Mouse (Mus musculus) forebrain, postnatal 0 days (tissue): ENCODE measurements around the gene Olfr806. TPM values are rescaled to one million over a fixed set of nuclear protein-coding genes. Genes with fewer than 3 reads are reported as not detected.

Experiments used
- ATAC-seq: fragments of 200-750 bp; cut with Nextera tagmentation; 2 replicates; pipeline ENCODE4 v1.8.0; 2017; ENCODE audit warnings: mild to moderate bottlenecking, moderate library complexity
- DNase-seq: peaks from one replicate; pipeline ENCODE4 v3.0.0-alpha.2; 2015
- H3K27ac ChIP-seq: fragments of 300-500 bp; sonication (generic); 2 replicates; pipeline ENCODE4 v1.5.1; 2014; ENCODE audit warnings: low read depth, mild to moderate bottlenecking, antibody characterized with exemption, low read length, moderate library complexity, mixed read lengths
- H3K27me3 ChIP-seq: fragments of 300-500 bp; sonication (generic); 2 replicates; pipeline ENCODE4 v1.6.1; 2014; ENCODE audit warnings: mild to moderate bottlenecking, low read length, mixed read lengths; ENCODE audit not compliant: insufficient read depth
- H3K36me3 ChIP-seq: fragments of 300-500 bp; sonication (generic); 2 replicates; pipeline ENCODE4 v1.6.1; 2014; ENCODE audit warnings: mild to moderate bottlenecking, moderate library complexity; ENCODE audit not compliant: insufficient read depth
- H3K4me1 ChIP-seq: fragments of 300-500 bp; sonication (generic); 2 replicates; pipeline ENCODE4 v1.6.1; 2014; ENCODE audit warnings: antibody characterized with exemption; ENCODE audit not compliant: insufficient read depth
- H3K4me2 ChIP-seq: fragments of 300-500 bp; sonication (generic); 2 replicates; pipeline ENCODE4 v1.6.1; 2014; ENCODE audit warnings: low read depth, mild to moderate bottlenecking, moderate library complexity
- H3K4me3 ChIP-seq: fragments of 300-500 bp; sonication (generic); 2 replicates; pipeline ENCODE4 v1.5.1; 2014; ENCODE audit warnings: low read depth, low read length, mixed read lengths
- H3K9ac ChIP-seq: fragments of 300-500 bp; sonication (generic); 2 replicates; pipeline ENCODE4 v1.6.1; 2014; ENCODE audit warnings: mild to moderate bottlenecking
- H3K9me3 ChIP-seq: fragments of 300-500 bp; sonication (generic); 2 replicates; pipeline ENCODE4 v1.6.1; 2016; ENCODE audit warnings: low read length
- CTCF ChIP-seq: sonication (generic); IDR thresholded peaks from 2 replicates; pipeline ENCODE4 v1.5.1; 2016; ENCODE audit warnings: antibody characterized with exemption, control low read depth, low read depth
- WGBS: fragments of 180-500 bp; shearing (Covaris S2); extraction: QIAGEN DNeasy Blood & Tissue Kit; methylation state at CpG from one replicate; pipeline ENCODE4 v1.1.7; 2014; 5-methylcytosine and 5-hydroxymethylcytosine counted together
- microRNA-seq, 2 experiments: library from miRNA; unstranded; fragments of <30 nt; microRNA quantifications; one replicate each; pipeline ENCODE4; 2016
- polyA plus RNA-seq: library from polyadenylated mRNA; unstranded; fragments of >200 nt; fragmentation: Nextera tagmentation; extraction: Ambion mirVana; gene quantifications from 2 replicates; pipeline ENCODE4 v1.2.1, GENCODE M21; 2015
- total RNA-seq: library from RNA; depleted of rRNA; stranded (reverse); fragments of >200 nt; gene quantifications from 2 replicates; pipeline ENCODE4 v1.2.3, GENCODE M21; 2014; rRNA removed

Gene Olfr806
- total and polyA plus RNA-seq, 2 experiments from 2014 or later: not detected

DNA sequence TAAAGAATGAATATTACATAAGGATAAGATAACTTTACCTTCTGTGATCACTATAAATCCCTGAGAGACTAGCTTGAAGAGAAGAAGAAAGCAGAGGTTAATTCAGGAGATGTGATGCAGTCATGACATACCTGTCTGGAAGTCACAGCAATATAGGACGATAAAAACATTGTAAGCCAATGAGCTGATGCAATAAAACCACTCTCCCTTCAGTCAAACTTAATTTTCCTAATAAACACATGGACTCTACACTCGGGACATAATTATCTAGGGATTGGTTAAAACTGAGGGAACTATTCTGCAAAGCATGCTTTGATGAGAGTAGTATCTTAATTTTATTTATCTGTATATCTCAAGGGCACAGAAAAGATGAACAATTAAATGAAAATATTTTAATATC lies 47.5 kb downstream of the Olfr806 start, which contains the start of gene Olfr803:
Olfr803 (minus strand) TSS at position 101 of the 400 bp plus-strand sequence.
- H3K9ac ChIP-seq: no peak within 1 kb of the TSS
- no peaks in the 10 kb centered on the region for H3K4me1 ChIP-seq
- H3K36me3 ChIP-seq: no peaks in the 10 kb centered on the region
- no peak within 1 kb of the TSS for H3K4me2 ChIP-seq
- no peak within 1 kb of the TSS for H3K4me3 ChIP-seq
- H3K9me3 ChIP-seq: no peaks in the 10 kb centered on the region
- TF ChIP-seq CTCF: no peak
- WGBS: 81% methylated on average over 2 of the region's 2 CpGs
- DNase-seq (no peak), ATAC-seq (no peak)
- H3K27ac ChIP-seq: no peak within 1 kb of the TSS
- H3K27me3 ChIP-seq: no peaks in the 10 kb centered on the region

DNA sequence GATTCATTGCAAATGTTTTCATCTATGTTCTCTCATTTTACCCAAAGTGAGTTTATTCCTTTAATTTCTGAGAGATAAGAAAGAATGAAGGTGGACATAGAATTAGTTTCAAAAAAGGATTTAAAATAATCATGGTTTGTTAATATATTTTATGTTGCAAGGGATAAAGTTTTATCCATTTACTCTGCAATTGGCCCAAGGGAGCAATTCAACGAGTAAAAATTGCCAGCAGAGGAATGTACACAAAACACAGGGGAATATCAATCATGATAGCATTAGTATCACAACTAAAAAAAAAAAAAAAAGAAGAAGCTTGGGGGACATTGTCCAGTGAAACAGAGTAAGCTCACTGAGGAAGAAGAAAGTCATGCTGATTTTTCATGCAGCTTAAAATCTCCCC lies 53.7 kb downstream of the Olfr806 start, which contains the start of gene Olfr802:
Olfr802 (minus strand) TSS at position 101 of the 400 bp plus-strand sequence.
- Histone ChIP-seq H3K9me3 (no peaks in the 10 kb centered on the region), H3K9ac (no peak within 1 kb of the TSS), H3K4me2 (no peak within 1 kb of the TSS), H3K4me3 (no peak within 1 kb of the TSS), H3K27me3 (no peaks in the 10 kb centered on the region), H3K36me3 (no peaks in the 10 kb centered on the region), H3K27ac (no peak within 1 kb of the TSS), H3K4me1 (no peaks in the 10 kb centered on the region)
- ATAC-seq (no peak), DNase-seq (no peak)
- WGBS: 70% methylated on average over 1 of the region's 1 CpGs
- no peak for TF ChIP-seq CTCF

Small RNA genes within 50 kb of the gene (microRNA-seq; reads per million reads assigned to microRNA genes)
- 0 reads per million in 2 experiments for gene Gm24485

Other genes starting within 250 kb of the Olfr806 start
- gene Olfr790, start 243.4 kb downstream of the Olfr806 start, total RNA-seq: not detected in 2 replicates
- not detected in 2 replicates for gene Olfr790, start 243.4 kb downstream of the Olfr806 start, polyA plus RNA-seq
- gene Olfr791, start 220.1 kb downstream of the Olfr806 start, total RNA-seq: not detected in 2 replicates
- gene Olfr791, start 220.1 kb downstream of the Olfr806 start, polyA plus RNA-seq: not detected in 2 replicates
- not detected in 2 replicates for gene Olfr792, start 202.8 kb downstream of the Olfr806 start, total RNA-seq
- not detected in 2 replicates for gene Olfr792, start 202.8 kb downstream of the Olfr806 start, polyA plus RNA-seq
- gene Olfr794, start 174.3 kb downstream of the Olfr806 start, total RNA-seq: 0.15 TPM in 1 of 2 replicates, not detected in the other
- gene Olfr794, start 174.3 kb downstream of the Olfr806 start, polyA plus RNA-seq: not detected in 2 replicates
- not detected in 2 replicates for gene Olfr796, start 129.4 kb downstream of the Olfr806 start, total RNA-seq
- not detected in 2 replicates for gene Olfr796, start 129.4 kb downstream of the Olfr806 start, polyA plus RNA-seq
- gene Olfr798, start 114.0 kb downstream of the Olfr806 start, total RNA-seq: not detected in 2 replicates
- not detected in 2 replicates for gene Olfr798, start 114.0 kb downstream of the Olfr806 start, polyA plus RNA-seq
- gene Olfr799, start 104.4 kb downstream of the Olfr806 start, total RNA-seq: not detected in 2 replicates
- gene Olfr799, start 104.4 kb downstream of the Olfr806 start, polyA plus RNA-seq: not detected in 2 replicates
- 0.31 TPM in 1 of 2 replicates, not detected in the other for gene Olfr800, start 84.2 kb downstream of the Olfr806 start, total RNA-seq
- gene Olfr800, start 84.2 kb downstream of the Olfr806 start, polyA plus RNA-seq: not detected in 2 replicates
- gene Olfr801, start 68.1 kb downstream of the Olfr806 start, total RNA-seq: not detected in 2 replicates
- not detected in 2 replicates for gene Olfr801, start 68.1 kb downstream of the Olfr806 start, polyA plus RNA-seq
- not detected in 2 replicates for gene Olfr802, start 53.8 kb downstream of the Olfr806 start, total RNA-seq
- 0.06 TPM in 1 of 2 replicates, not detected in the other for gene Olfr802, start 53.8 kb downstream of the Olfr806 start, polyA plus RNA-seq
- gene Olfr803, start 47.6 kb downstream of the Olfr806 start, total RNA-seq: not detected in 2 replicates
- not detected in 2 replicates for gene Olfr803, start 47.6 kb downstream of the Olfr806 start, polyA plus RNA-seq
- gene Olfr804, start 38.7 kb downstream of the Olfr806 start, total RNA-seq: not detected in 2 replicates
- gene Olfr804, start 38.7 kb downstream of the Olfr806 start, polyA plus RNA-seq: not detected in 2 replicates
- not detected in 2 replicates for gene Olfr805, start 12.5 kb downstream of the Olfr806 start, total RNA-seq
- not detected in 2 replicates for gene Olfr805, start 12.5 kb downstream of the Olfr806 start, polyA plus RNA-seq
- not detected in 2 replicates for gene Olfr807, start 15.9 kb upstream of the Olfr806 start, total RNA-seq
- not detected in 2 replicates for gene Olfr807, start 15.9 kb upstream of the Olfr806 start, polyA plus RNA-seq
- not detected in 2 replicates for gene Olfr808, start 23.6 kb upstream of the Olfr806 start, total RNA-seq
- not detected in 2 replicates for gene Olfr808, start 23.6 kb upstream of the Olfr806 start, polyA plus RNA-seq
- gene Olfr809, start 32.7 kb upstream of the Olfr806 start, total RNA-seq: not detected in 2 replicates
- gene Olfr809, start 32.7 kb upstream of the Olfr806 start, polyA plus RNA-seq: not detected in 2 replicates
- gene Olfr810, start 53.0 kb upstream of the Olfr806 start, total RNA-seq: not detected in 2 replicates
- gene Olfr810, start 53.0 kb upstream of the Olfr806 start, polyA plus RNA-seq: not detected in 2 replicates
- gene Olfr811, start 62.5 kb upstream of the Olfr806 start, total RNA-seq: not detected in 2 replicates
- not detected in 2 replicates for gene Olfr811, start 62.5 kb upstream of the Olfr806 start, polyA plus RNA-seq
- gene Olfr812, start 104.2 kb upstream of the Olfr806 start, total RNA-seq: not detected in 2 replicates
- not detected in 2 replicates for gene Olfr812, start 104.2 kb upstream of the Olfr806 start, polyA plus RNA-seq
- not detected in 2 replicates for gene Olfr813, start 113.4 kb upstream of the Olfr806 start, total RNA-seq
- gene Olfr813, start 113.4 kb upstream of the Olfr806 start, polyA plus RNA-seq: not detected in 2 replicates
- gene Olfr814, start 137.9 kb upstream of the Olfr806 start, total RNA-seq: not detected in 2 replicates
- not detected in 2 replicates for gene Olfr814, start 137.9 kb upstream of the Olfr806 start, polyA plus RNA-seq
- not detected in 2 replicates for gene Olfr815, start 163.9 kb upstream of the Olfr806 start, total RNA-seq
- gene Olfr815, start 163.9 kb upstream of the Olfr806 start, polyA plus RNA-seq: not detected in 2 replicates
- gene Olfr816, start 173.7 kb upstream of the Olfr806 start, total RNA-seq: not detected in 2 replicates
- gene Olfr816, start 173.7 kb upstream of the Olfr806 start, polyA plus RNA-seq: not detected in 2 replicates
- gene Olfr818, start 207.2 kb upstream of the Olfr806 start, total RNA-seq: not detected in 2 replicates
- gene Olfr818, start 207.2 kb upstream of the Olfr806 start, polyA plus RNA-seq: not detected in 2 replicates
- gene Olfr819, start 225.3 kb upstream of the Olfr806 start, total RNA-seq: not detected in 2 replicates
- gene Olfr819, start 225.3 kb upstream of the Olfr806 start, polyA plus RNA-seq: not detected in 2 replicates
- gene Olfr247, start 234.2 kb upstream of the Olfr806 start, total RNA-seq: not detected in 2 replicates
- not detected in 2 replicates for gene Olfr247, start 234.2 kb upstream of the Olfr806 start, polyA plus RNA-seq
- not detected in 2 replicates for gene Gm10310, start 243.1 kb upstream of the Olfr806 start, total RNA-seq
- not detected in 2 replicates for gene Gm10310, start 243.1 kb upstream of the Olfr806 start, polyA plus RNA-seq